ENCODE assay signal across 29 mouse cellular contexts in the genomic region with DNA sequence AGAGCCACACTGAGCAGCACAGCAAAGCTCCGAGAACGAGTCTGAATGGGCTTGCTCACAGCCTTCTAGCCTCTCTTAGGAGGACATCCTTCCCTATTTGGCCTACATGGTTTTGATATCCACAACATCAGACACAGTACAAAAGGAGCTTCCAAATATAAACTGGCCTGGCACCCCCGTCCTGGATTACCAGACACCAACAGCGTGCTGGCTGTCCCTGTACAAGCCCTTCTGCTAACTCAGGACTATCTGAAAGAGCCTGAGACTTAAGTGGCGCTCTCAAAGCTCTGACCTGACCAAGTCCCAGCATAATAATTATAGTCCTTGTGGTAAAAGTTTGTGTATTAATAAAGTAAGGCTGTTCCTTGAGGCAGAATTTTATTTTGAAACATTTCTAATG. TPM values are rescaled to one million over a fixed set of nuclear protein-coding genes. Genes with fewer than 3 reads are reported as not detected.
DNase-seq lines count a peak whose midpoint lies in the region; ATAC-seq and TF ChIP-seq lines count a peak whose summit lies in the region.
"Had no signal": no experiment of that assay in that cellular context is flagged by ENCODE, and none has a peak within 500 bp of the region (broad histone marks: within the 10 kb centered on the region; RNA-seq: fewer than 3 reads in every experiment).

No protein-coding gene starts in this region.

- H3K4me3 ChIP-seq in gastrocnemius, adult 2 months = no peak overlapping the region
- H3K4me3 ChIP-seq in midbrain, embryonic 11.5 days (ENCODE audit: low read depth, low read length) = no peak overlapping the region
- H3K4me3 ChIP-seq in midbrain, embryonic 16.5 days (ENCODE audit: low read depth, low read length) = no peak overlapping the region
- no peak overlapping the region for H3K4me3 ChIP-seq in heart, embryonic 15.5 days
- H3K4me3 ChIP-seq: forebrain, embryonic 12.5 days; hindbrain, embryonic 12.5 days; intestine, embryonic 15.5 days; limb, embryonic 10.5 days; limb, embryonic 15.5 days had no signal

- 93% methylated on average over 5 of the region's 5 CpGs for WGBS in midbrain, embryonic 11.5 days
- 95% methylated on average over 5 of the region's 5 CpGs for WGBS in midbrain, embryonic 16.5 days
- 54% methylated on average over 5 of the region's 5 CpGs for WGBS in heart, embryonic 15.5 days

- intact Hi-C loops in gastrocnemius, adult 2 months (cut with DNase I) = no loop called here
- intact Hi-C loops in gastrocnemius, postnatal 36 days (cut with DNase I) = loop anchor here (5.0 kb wide), 1 partner anchor 523 kb away; no protein-coding TSS in a partner anchor

- no peak overlapping the region for H3K4me2 ChIP-seq in midbrain, embryonic 11.5 days
- H3K4me2 ChIP-seq in midbrain, embryonic 16.5 days (ENCODE audit: low read length) = no peak overlapping the region
- no peak overlapping the region for H3K4me2 ChIP-seq in heart, embryonic 15.5 days
- H3K4me2 ChIP-seq: forebrain, embryonic 12.5 days; hindbrain, embryonic 12.5 days; intestine, embryonic 15.5 days; limb, embryonic 15.5 days had no signal

- H3K27ac ChIP-seq in gastrocnemius, adult 2 months = peak overlapping the region; percentile 75
- no peak overlapping the region for H3K27ac ChIP-seq in midbrain, embryonic 11.5 days (ENCODE audit: low read depth, low read length)
- H3K27ac ChIP-seq in midbrain, embryonic 16.5 days (ENCODE audit: low read length) = no peak overlapping the region
- peak overlapping the region; percentile 67 for H3K27ac ChIP-seq in heart, embryonic 15.5 days
- H3K27ac ChIP-seq: forebrain, embryonic 12.5 days; hindbrain, embryonic 12.5 days; hindbrain, postnatal 0 days; intestine, embryonic 15.5 days; limb, embryonic 10.5 days; limb, embryonic 15.5 days; liver, embryonic 14.5 days; macrophage; stomach, postnatal 0 days had no signal

- peaks cover 8% of the 10 kb centered on the region for H3K36me3 ChIP-seq in midbrain, embryonic 11.5 days (ENCODE audit: control insufficient read depth, insufficient read depth, low read length)
- peaks cover 24% of the 10 kb centered on the region for H3K36me3 ChIP-seq in midbrain, embryonic 16.5 days (ENCODE audit: control insufficient read depth, insufficient read depth, low read length)
- peaks cover 68% of the 10 kb centered on the region for H3K36me3 ChIP-seq in heart, embryonic 15.5 days

- peak; percentile 72 for DNase-seq in gastrocnemius, adult 2 months
- DNase-seq in gastrocnemius, postnatal 36 days = no peak
- peak; percentile 23 for DNase-seq in midbrain, embryonic 11.5 days (ENCODE audit: low spot score, missing footprints)
- peak; percentile 65 for DNase-seq in skeletal muscle tissue, adult 2 months (ENCODE audit: low read depth, low spot score)
- DNase-seq in embryo, embryonic 11 days = no peak
- DNase-seq: adrenal gland, adult 8-10 months; cerebellum, adult 11 months; cerebellum, adult 9-11 months; forebrain, postnatal 0 days; kidney, postnatal 10 days; layer of hippocampus, postnatal 36 days; lung, adult 2 months; lung, postnatal 10 days; right cerebral cortex, postnatal 25 days; thymus, adult 18-20 months; thymus, postnatal 25 days had no signal

- H3K9me3 ChIP-seq in midbrain, embryonic 11.5 days (ENCODE audit: control insufficient read depth, low read length) = no peaks in the 10 kb centered on the region
- no peaks in the 10 kb centered on the region for H3K9me3 ChIP-seq in midbrain, embryonic 16.5 days (replicated peaks; ENCODE audit: control insufficient read depth, low read length, poor library complexity, severe bottlenecking)
- no peaks in the 10 kb centered on the region for H3K9me3 ChIP-seq in heart, embryonic 15.5 days (replicated peaks)
- H3K9me3 ChIP-seq: forebrain, embryonic 12.5 days; G1E; hindbrain, embryonic 12.5 days; intestine, embryonic 15.5 days; limb, embryonic 10.5 days; limb, embryonic 15.5 days had no signal

- H3K27me3 ChIP-seq in midbrain, embryonic 11.5 days (ENCODE audit: control insufficient read depth, insufficient read depth, low read length) = no peaks in the 10 kb centered on the region
- no peaks in the 10 kb centered on the region for H3K27me3 ChIP-seq in midbrain, embryonic 16.5 days (ENCODE audit: control insufficient read depth, insufficient read depth, low read depth, low read length)
- H3K27me3 ChIP-seq in heart, embryonic 15.5 days = no peaks in the 10 kb centered on the region
- H3K27me3 ChIP-seq: forebrain, embryonic 12.5 days; hindbrain, embryonic 12.5 days; intestine, embryonic 15.5 days; limb, embryonic 15.5 days had no signal

- H3K9ac ChIP-seq in midbrain, embryonic 11.5 days (ENCODE audit: low read length) = no peak overlapping the region
- no peak overlapping the region for H3K9ac ChIP-seq in midbrain, embryonic 16.5 days (ENCODE audit: low read depth, low read length)
- H3K9ac ChIP-seq in heart, embryonic 15.5 days = no peak overlapping the region
- H3K9ac ChIP-seq: forebrain, embryonic 12.5 days; forebrain, postnatal 0 days; hindbrain, embryonic 12.5 days; intestine, embryonic 15.5 days; limb, embryonic 15.5 days; liver, embryonic 14.5 days had no signal

- no peaks in the 10 kb centered on the region for H3K4me1 ChIP-seq in midbrain, embryonic 11.5 days (ENCODE audit: control insufficient read depth, insufficient read depth, low read length)
- H3K4me1 ChIP-seq in midbrain, embryonic 16.5 days (ENCODE audit: control insufficient read depth, insufficient read depth, low read length) = no peaks in the 10 kb centered on the region
- H3K4me1 ChIP-seq in heart, embryonic 15.5 days (replicated peaks) = peaks cover 5% of the 10 kb centered on the region; the same call in 1 of the 2 replicates
- H3K4me1 ChIP-seq: forebrain, embryonic 12.5 days; hindbrain, embryonic 12.5 days; intestine, embryonic 15.5 days; limb, embryonic 10.5 days; limb, embryonic 15.5 days had no signal

- TF ChIP-seq CTCF in gastrocnemius, adult 2 months (IDR thresholded peaks at IDR 0.05) = no peak

- ATAC-seq in midbrain, embryonic 11.5 days (ENCODE audit: low FRiP score) = no peak
- no peak for ATAC-seq in midbrain, embryonic 16.5 days
- peak; percentile 86 for ATAC-seq in heart, embryonic 15.5 days (replicated peaks; ENCODE audit: insufficient number of reproducible peaks, insufficient read depth, low FRiP score, low read depth)
- no peak for ATAC-seq in cerebellum, adult (ENCODE audit: insufficient number of reproducible peaks, low FRiP score, low TSS enrichment)
- ATAC-seq: forebrain, postnatal 0 days; hindbrain, postnatal 0 days; intestine, embryonic 15.5 days had no signal

RNA-seq across cellular contexts. Expression of gene Cog3, which starts 34.2 kb away (rescaled TPM):
- 1 to 10 TPM; 7.0 to 8.6 TPM for total RNA-seq in gastrocnemius, adult 2 months (2021)
- 1 to 10 TPM; 6.2 to 6.6 TPM for total RNA-seq in gastrocnemius, postnatal 36 days (2021)
- polyA plus RNA-seq in midbrain, embryonic 11.5 days (2014; fragmentation: Nextera tagmentation; extraction: Ambion mirVana) = 23.3 and 27.5 TPM in 2 replicates
- 19.1 and 21.3 TPM in 2 replicates for polyA plus RNA-seq in midbrain, embryonic 16.5 days (2015; fragmentation: Nextera tagmentation; extraction: Ambion mirVana)
- 11.8 and 14.3 TPM in 2 replicates for polyA plus RNA-seq in heart, embryonic 15.5 days (2015; fragmentation: Nextera tagmentation; extraction: Ambion mirVana)

Comparison
In these comparisons a context has a peak if more than half of its experiments do, and no peak if none do; other contexts are left out.
1. DNase-seq: peak in gastrocnemius, adult 2 months (single experiment), midbrain, embryonic 11.5 days (single experiment) and skeletal muscle tissue, adult 2 months (single experiment); none in gastrocnemius, postnatal 36 days (0 of 2) and embryo, embryonic 11 days (single experiment).
2. H3K27ac ChIP-seq: peak in gastrocnemius, adult 2 months (single experiment) and heart, embryonic 15.5 days (single experiment); none in midbrain, embryonic 11.5 days (single experiment) and midbrain, embryonic 16.5 days (single experiment).